Mouse (Mus musculus) spleen, postnatal 14 days (tissue): Measurements from ENCODE around the gene Thap8.
"Not testable (repeated sequence)": the region's sequence is repeated elsewhere in the genome, so short reads cannot be mapped to it uniquely, and the experiment has no call there.

Experiments used
- DNase-seq, 2 experiments: peaks; one replicate each; pipeline ENCODE4 v3.0.0; 2021 to 2022; ENCODE audit warnings: low spot score in 2 of 2

Thap8 gene

DNA sequence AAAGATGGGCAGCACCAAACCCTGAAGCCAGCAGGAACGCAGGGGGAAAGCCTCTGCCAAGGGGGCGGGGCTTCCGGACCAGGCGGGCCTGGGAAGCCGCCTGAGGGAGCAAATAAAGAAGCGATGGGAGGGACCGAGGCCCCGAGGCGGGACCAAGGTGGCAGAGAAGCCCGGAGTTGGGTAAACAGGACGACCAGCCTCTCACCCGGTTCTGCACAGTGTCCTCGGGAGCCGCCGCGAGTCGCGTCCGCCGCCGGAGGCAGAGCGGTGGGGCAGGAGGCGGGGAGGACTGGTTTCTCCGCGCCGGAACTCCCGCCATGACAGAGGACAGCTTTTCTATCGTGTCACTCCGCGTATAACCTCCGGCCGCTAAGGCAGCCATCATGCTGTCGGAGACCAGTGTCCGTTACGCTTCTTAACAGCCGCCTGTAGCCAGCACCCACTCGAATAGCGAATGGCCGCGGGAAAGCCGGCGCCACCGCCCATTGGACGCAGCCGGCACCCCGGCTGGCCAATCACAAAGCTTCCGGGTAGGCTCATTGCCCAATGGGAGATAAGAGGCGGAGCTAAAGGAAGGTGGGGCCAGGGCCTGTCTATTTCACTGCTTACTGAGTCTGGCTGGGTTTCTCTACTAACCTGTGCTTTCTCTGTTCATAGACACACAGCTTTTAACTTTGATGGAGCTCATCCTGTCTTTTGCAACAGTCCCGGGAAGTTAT is at the start of gene Thap8, which contains the start of gene Wdr62:
Gene Thap8, plus strand, starts transcription at position 144 of the 719 bp plus-strand sequence.
Gene Wdr62, minus strand, starts transcription at position 469 of the 719 bp plus-strand sequence.
- peak; percentile 83 to 89 for DNase-seq

- DNase-seq: no peak
Measured at GRCm38 (mm10) chr7:30231328-30231668, 48.6 kb upstream of the Thap8 start.

DNA sequence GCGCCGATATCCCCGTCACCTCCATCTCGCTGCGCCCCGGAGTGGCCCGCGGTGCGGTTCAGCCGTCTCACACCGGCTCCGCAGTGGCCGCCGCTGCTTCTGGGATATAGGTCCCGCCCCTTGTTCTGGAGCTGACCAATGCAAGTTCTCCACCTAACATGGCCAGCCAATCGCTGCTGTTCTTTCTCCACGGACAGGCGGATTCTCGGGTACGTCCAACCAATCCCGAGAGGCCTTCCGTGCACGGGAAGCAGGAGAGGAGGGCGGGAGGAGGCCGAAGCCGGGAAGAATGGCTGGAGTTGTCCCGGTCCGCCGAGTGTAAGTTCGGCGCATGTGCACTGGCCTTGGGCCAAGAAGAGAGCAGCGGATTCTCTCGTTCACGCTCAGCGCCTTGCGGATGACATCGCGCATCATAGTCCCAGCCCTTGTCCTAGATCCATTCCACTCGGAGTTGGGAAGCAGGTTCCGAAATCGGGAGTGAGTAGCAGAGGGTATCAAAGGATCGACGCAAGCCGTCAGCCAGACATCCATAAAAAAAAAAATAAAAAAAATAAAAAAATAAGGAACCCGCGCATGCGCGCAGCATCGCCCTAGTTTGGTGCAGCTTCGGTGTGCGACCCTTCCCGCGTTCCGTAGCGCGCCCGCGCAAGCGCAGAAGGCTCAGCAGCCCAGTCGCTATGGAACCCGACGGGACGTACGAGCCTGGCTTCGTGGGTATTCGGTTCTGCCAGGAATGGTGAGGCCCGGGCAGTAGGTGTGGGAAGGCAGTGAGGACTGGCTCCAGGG is 48.0 kb upstream of the Thap8 start, which contains the start of the genes Polr2i and Tbcb:
Gene Polr2i, plus strand, starts transcription at position 280 of the 786 bp plus-strand sequence.
Gene Tbcb, minus strand, starts transcription at position 604 of the 786 bp plus-strand sequence.
- peak; percentile 88 to 92 for DNase-seq

- DNase-seq: peak; percentile 33 to 57
Measured at GRCm38 (mm10) chr7:30232631-30233148, 47.2 kb upstream of the Thap8 start.

- DNase-seq: no peak
Measured at GRCm38 (mm10) chr7:30233387-30233786, 46.5 kb upstream of the Thap8 start.

- no peak for DNase-seq
Measured at GRCm38 (mm10) chr7:30234276-30234858, 45.5 kb upstream of the Thap8 start.

DNA sequence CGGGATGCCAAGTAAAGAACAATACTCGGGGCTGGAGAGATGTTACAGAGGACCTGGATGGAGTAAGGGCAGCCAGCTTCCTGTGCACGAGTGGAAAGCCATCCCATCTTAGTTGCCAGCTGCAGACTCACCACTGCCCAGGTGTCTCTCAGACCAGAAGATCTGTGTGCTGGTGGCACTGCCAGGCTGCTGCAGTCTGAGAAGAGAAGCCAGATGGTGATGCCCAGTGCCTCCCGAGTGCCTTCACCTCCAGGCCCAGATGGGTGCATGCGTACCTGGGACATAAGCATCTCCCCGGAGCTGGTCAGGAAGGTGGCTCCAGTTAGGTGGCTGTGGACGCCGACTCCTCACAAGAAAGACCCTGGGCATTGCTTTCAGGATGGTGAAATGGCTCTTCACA is 44.8 kb upstream of the Thap8 start:
- DNase-seq: no peak

GRCm38 (mm10) chr7:30235625-30236024 is 44.3 kb upstream of the Thap8 start, which contains the start of gene Ovol3:
TSS of gene Ovol3 (minus strand) at chr7:30235725.
- DNase-seq: no peak

DNA sequence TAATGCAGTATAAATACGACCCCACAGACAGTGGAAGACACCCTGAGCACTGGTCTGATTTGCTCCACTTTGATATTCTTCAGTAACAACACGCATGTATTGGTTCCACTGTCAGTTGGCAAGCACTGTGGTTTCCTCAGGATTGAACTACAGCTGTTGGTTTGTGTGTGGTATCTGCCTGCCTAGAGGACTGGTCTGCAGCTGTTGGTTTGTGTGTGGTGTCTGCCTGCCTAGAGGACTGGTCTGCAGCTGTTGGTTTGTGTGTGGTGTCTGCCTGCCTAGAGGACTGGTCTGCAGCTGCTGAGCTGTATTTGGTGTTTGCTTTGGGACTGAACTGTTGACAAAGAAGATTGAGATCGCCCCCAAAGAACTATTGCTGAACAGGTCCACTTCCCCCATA is 42.5 kb upstream of the Thap8 start:
- DNase-seq: not testable (repeated sequence)

DNA sequence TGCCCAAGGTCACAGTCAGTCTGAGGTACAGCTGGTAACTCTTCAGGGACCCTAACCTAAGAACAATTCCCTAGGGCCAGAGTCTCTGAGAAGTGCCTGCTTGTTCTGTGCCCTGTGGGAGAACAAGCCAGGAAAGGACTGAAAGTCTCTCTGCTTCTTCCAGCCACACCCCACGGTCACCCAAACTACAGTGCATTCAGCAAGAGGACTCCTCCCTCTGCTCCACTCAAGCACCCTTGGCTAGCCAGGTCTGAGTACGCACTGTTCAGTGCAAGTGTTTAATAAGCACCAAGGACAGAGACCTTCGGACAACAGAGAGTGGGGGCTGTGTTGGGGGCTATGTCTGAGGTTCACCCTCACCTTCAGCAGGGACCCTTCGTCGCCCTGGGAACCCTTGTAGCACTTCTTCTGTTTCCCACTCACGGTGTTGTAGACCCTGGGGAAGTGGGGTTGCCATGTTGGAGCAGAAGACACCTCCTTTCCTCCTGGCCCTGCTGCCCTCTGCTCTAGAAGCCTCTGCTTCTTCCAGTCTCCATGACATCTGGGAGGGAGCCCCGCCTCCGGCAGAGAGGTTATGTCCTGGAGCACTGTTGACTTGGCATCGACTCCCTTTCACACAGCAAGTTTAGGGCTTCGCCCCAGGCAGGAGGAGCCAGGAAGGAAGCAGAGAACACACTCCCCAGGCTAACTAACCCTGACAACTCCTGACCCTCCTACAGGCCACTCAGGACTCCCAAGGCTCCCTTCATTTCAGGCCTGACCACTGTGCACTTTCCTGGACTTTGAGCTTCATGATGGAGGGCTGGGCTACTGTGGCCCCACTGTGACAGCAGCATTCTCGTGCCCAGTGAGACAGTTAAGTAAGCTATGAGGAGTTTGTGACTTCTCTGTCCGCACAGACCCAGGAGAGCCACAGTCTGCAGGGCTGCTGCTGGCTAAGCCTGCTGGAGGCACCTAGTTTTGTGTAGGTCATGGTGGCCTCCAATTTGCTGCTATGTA is 27.6 kb upstream of the Thap8 start:
- DNase-seq: no peak

DNA sequence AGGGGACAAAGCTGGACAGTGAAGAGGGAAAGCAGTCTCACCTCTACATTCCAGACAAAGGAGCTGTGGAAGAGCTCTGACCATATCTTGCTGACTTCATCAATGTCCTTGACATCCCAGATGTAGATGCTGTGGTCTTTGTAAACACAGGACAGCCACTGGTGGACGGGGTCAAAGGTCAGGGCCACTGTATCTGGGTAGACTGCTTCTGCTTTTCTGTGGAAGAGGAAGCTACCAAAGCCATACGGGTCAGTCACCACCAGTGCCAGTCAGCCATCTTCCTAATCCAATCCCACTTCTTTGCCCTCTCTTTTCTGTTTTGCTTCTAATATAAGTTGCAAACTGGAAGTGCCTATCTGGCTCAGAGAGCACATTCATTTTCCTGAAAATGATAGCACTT is 14.9 kb upstream of the Thap8 start:
- DNase-seq: no peak

GRCm38 (mm10) chr7:30265531-30265930 is 14.4 kb upstream of the Thap8 start:
- DNase-seq: no peak

DNA sequence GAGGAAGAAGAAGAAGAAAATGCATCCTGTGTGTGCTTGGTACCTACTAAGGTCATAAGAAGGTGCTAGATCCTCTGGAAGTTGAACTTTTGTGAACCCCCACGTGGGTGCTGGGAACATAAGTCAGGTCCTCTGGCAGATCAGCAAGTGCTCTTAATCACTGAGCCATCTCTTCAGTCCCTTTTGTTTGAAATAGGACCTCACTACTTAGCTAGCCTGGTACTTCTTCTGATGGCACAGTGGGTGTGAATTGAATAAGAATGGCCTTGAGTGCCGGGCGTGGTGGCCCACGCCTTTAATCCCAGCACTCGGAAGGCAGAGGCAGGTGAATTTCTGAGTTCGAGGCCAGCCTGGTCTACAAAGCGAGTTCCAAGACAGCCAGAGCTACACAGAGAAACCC is 14.0 kb upstream of the Thap8 start:
- no peak for DNase-seq

- DNase-seq: no peak
Measured at GRCm38 (mm10) chr7:30266780-30267179, 13.1 kb upstream of the Thap8 start.

DNA sequence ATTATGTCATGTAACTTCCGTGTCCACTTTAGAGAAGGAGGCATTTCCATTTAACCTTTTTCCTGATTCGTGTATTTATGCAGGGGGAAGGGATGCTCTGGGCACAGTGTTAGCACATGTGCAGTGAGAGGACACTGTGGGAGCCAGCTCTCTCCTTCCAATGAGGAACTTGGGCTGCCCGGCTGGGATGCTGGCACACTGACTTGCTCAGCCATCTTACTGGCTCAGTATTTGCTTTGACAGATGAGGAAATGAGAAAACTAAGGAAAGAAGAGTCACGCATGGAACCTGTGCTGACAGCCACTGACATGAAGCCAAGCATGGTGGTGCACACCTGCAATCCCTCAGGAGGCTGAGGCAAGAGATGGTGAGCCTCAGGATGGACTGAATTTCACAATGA is 10.3 kb upstream of the Thap8 start:
- DNase-seq: no peak

DNA sequence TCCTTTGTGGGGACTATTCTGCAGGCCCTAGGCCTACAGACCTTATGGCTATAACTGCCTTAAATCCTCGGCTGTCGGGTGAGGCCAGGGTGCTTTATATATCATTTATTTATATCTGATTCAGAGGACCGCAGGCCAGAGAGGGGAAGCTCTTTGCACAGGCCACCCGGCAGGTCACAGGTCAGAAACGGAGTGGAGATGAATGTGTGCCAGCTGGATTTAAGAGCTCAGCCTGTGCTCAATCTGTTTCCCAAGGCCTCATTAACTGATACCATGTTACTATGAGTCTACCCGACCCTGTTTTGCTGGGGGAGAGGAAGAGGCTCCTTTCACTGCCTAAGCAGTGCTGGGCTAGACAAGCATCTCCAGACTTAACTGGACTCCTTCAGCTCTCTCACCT is 5.5 kb upstream of the Thap8 start:
- no peak for DNase-seq

- DNase-seq: no peak
Measured at GRCm38 (mm10) chr7:30278911-30279310, 983 bp upstream of the Thap8 start.

GRCm38 (mm10) chr7:30279536-30279935 is 358 bp upstream of the Thap8 start:
- no peak for DNase-seq

DNA sequence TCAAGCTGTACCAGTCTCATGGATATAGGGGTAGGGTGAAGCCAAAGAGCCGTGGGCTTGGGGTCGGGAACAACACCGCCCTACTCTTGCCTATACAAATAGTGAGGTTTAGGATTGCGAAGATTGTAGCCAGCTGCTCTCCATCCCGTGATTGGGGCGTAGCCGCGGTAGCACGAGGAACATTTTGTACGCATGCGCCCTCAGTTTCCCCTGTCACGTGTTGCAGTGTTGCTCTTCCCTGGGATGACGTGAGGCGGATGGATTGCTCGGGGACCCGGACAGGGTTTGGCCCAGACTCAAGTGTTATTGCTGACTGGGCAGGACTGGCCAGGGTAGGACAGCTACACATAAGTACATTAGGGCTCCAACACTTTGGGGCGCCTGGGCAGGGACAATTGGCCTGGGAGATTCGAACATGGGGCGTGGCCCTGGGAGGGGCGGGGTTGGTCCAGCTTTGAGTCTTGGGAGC is 810 bp downstream of the Thap8 start:
- peak; percentile 48 to 58 for DNase-seq

DNA sequence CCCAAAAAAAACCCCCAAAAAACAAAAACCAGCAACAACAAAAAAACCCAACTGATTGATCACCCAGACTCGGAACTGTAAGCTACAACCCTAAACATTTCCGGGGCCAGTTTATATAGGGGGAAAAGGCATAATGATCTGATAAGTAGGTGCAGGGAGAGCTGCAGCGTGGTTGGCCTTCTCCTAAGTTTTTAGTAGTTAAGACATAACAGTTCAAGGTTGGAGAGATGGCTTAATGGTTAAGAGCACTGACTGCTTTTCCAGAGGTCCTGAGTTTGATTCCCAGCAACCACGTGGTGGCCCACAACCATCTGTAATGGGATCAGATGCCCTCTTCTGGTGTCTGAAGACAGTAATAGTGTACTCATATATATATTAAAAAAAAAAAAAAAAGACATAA is 1.6 kb downstream of the Thap8 start:
- no peak for DNase-seq

- DNase-seq: no peak
Measured at GRCm38 (mm10) chr7:30282740-30283139, 2.8 kb downstream of the Thap8 start.
